Mouse (Mus musculus) neural tube, embryonic 13.5 days (tissue): ENCODE measurements at regions not wholly inside any gene's neighbourhood (a gene's known extent, or its start where the extent isn't known, plus 50 kb on each side); places are given as distances from the start of the nearest gene placed in this dataset.

Source experiments
- ATAC-seq: fragments of 200-750 bp; cut with Nextera tagmentation; 2 replicates; pipeline ENCODE4 v1.8.0; 2017; ENCODE audit warnings: low read depth, mild to moderate bottlenecking, moderate TSS enrichment, moderate library complexity
- H3K27ac ChIP-seq: fragments of 300-500 bp; sonication (generic); replicated peaks from 2 replicates; pipeline ENCODE4 v1.5.1; 2015; ENCODE audit warnings: moderate library complexity, mild to moderate bottlenecking, inconsistent platforms
- H3K27me3 ChIP-seq: fragments of 300-500 bp; sonication (generic); 2 replicates; pipeline ENCODE4 v1.6.1; 2015; ENCODE audit warnings: mild to moderate bottlenecking, inconsistent platforms
- H3K36me3 ChIP-seq: fragments of 300-500 bp; sonication (generic); 2 replicates; pipeline ENCODE4 v1.6.1; 2015; ENCODE audit warnings: mild to moderate bottlenecking, inconsistent platforms
- H3K4me1 ChIP-seq: fragments of 300-500 bp; sonication (generic); replicated peaks from 2 replicates; pipeline ENCODE4 v1.6.1; 2015; ENCODE audit warnings: inconsistent platforms
- H3K4me2 ChIP-seq: fragments of 300-500 bp; sonication (generic); 2 replicates; pipeline ENCODE4 v1.6.1; 2015; ENCODE audit warnings: inconsistent platforms, mild to moderate bottlenecking, moderate library complexity
- H3K4me3 ChIP-seq: fragments of 300-500 bp; sonication (generic); 2 replicates; pipeline ENCODE4 v1.5.1; 2015; ENCODE audit warnings: mild to moderate bottlenecking, inconsistent platforms
- H3K9ac ChIP-seq: fragments of 300-500 bp; sonication (generic); 2 replicates; pipeline ENCODE4 v1.6.1; 2015; ENCODE audit warnings: moderate library complexity, mild to moderate bottlenecking, inconsistent platforms
- H3K9me3 ChIP-seq: fragments of 300-500 bp; sonication (generic); 2 replicates; pipeline ENCODE4 v1.6.1; 2016; ENCODE audit warnings: inconsistent platforms
- WGBS: fragments of 180-500 bp; shearing (Covaris S2); methylation state at CpG from one replicate; pipeline ENCODE4 v1.1.7; 2015; 5-methylcytosine and 5-hydroxymethylcytosine counted together

GRCm38 (mm10) chr1:194224046-194224445 lies 394.0 kb upstream of the Plxna2 start:
- 50% methylated on average over 1 of the region's 1 CpGs for WGBS
- peaks cover 60% of the 10 kb centered on the region for H3K4me1 ChIP-seq
- peak overlapping the region; percentile 86 for H3K27ac ChIP-seq
- H3K9me3 ChIP-seq = no peaks in the 10 kb centered on the region
- H3K36me3 ChIP-seq = no peaks in the 10 kb centered on the region
- no peak overlapping the region for H3K9ac ChIP-seq
- H3K27me3 ChIP-seq = no peaks in the 10 kb centered on the region
- no peak overlapping the region for H3K4me3 ChIP-seq
- H3K4me2 ChIP-seq = no peak overlapping the region
- ATAC-seq = no peak

- H3K9ac ChIP-seq = no peak overlapping the region
- H3K9me3 ChIP-seq = no peaks in the 10 kb centered on the region
- H3K4me1 ChIP-seq = peaks cover 60% of the 10 kb centered on the region
- no peak overlapping the region for H3K4me2 ChIP-seq
- 17% methylated on average over 2 of the region's 2 CpGs for WGBS
- H3K27me3 ChIP-seq = no peaks in the 10 kb centered on the region
- H3K4me3 ChIP-seq = no peak overlapping the region
- no peaks in the 10 kb centered on the region for H3K36me3 ChIP-seq
- H3K27ac ChIP-seq = peak overlapping the region; percentile 86
- peak; percentile 54 for ATAC-seq
Measured at GRCm38 (mm10) chr1:194223610-194224009, 394.4 kb upstream of the Plxna2 start.

- 2% methylated on average over 9 of the region's 9 CpGs for whole genome bisulfite sequencing
- H3K27ac ChIP-seq = peak overlapping the region; percentile 86; the same call in 1 of the 2 replicates
- peaks cover 54% of the 10 kb centered on the region for H3K4me1 ChIP-seq
- peak; percentile 84 for ATAC-seq
- H3K36me3 ChIP-seq = no peaks in the 10 kb centered on the region
- H3K4me3 ChIP-seq = no peak overlapping the region
- no peaks in the 10 kb centered on the region for H3K27me3 ChIP-seq
- no peak overlapping the region for H3K4me2 ChIP-seq
- H3K9ac ChIP-seq = no peak overlapping the region
- no peaks in the 10 kb centered on the region for H3K9me3 ChIP-seq
Measured at GRCm38 (mm10) chr1:194223015-194223414, 395.0 kb upstream of the Plxna2 start.

GRCm38 (mm10) chr1:194208034-194209000 lies 409.7 kb upstream of the Plxna2 start:
- 22% methylated on average over 14 of the region's 14 CpGs for WGBS
- Histone ChIP-seq H3K9ac (peak overlapping the region; percentile 31; the same call in 1 of the 2 replicates), H3K4me1 (peaks cover 18% of the 10 kb centered on the region), H3K27ac (peak overlapping the region; percentile 82), H3K4me2 (peak overlapping the region; percentile 36), H3K4me3 (no peak overlapping the region), H3K9me3 (no peaks in the 10 kb centered on the region), H3K36me3 (no peaks in the 10 kb centered on the region), H3K27me3 (no peaks in the 10 kb centered on the region)
- peak; percentile 89 for ATAC-seq

- Histone ChIP-seq H3K27me3 (no peaks in the 10 kb centered on the region), H3K4me2 (no peak overlapping the region), H3K9me3 (no peaks in the 10 kb centered on the region), H3K9ac (no peak overlapping the region), H3K4me1 (no peaks in the 10 kb centered on the region; the same call in 1 of the 2 replicates), H3K36me3 (no peaks in the 10 kb centered on the region), H3K4me3 (no peak overlapping the region), H3K27ac (no peak overlapping the region)
- ATAC-seq = no peak
- 57% methylated on average over 2 of the region's 2 CpGs for WGBS
Measured at GRCm38 (mm10) chr1:194197516-194197915, 420.5 kb upstream of the Plxna2 start.

- Histone ChIP-seq H3K4me2 (no peak overlapping the region), H3K9me3 (no peaks in the 10 kb centered on the region), H3K4me1 (no peaks in the 10 kb centered on the region), H3K36me3 (no peaks in the 10 kb centered on the region), H3K9ac (no peak overlapping the region), H3K27ac (no peak overlapping the region), H3K4me3 (no peak overlapping the region), H3K27me3 (no peaks in the 10 kb centered on the region)
- ATAC-seq = no peak
- WGBS = 95% methylated on average over 2 of the region's 2 CpGs
Measured at GRCm38 (mm10) chr1:194182293-194182692, 435.7 kb upstream of the Plxna2 start.

- no peaks in the 10 kb centered on the region for H3K27me3 ChIP-seq
- no peak overlapping the region for H3K9ac ChIP-seq
- H3K9me3 ChIP-seq = no peaks in the 10 kb centered on the region
- no peak overlapping the region for H3K27ac ChIP-seq
- H3K4me3 ChIP-seq = no peak overlapping the region
- 42% methylated on average over 4 of the region's 4 CpGs for WGBS
- H3K36me3 ChIP-seq = no peaks in the 10 kb centered on the region
- no peak overlapping the region for H3K4me2 ChIP-seq
- H3K4me1 ChIP-seq = peaks cover 8% of the 10 kb centered on the region
- ATAC-seq = peak; percentile 38; the same call in 1 of the 2 replicates
Measured at GRCm38 (mm10) chr1:194161469-194161868, 456.5 kb upstream of the Plxna2 start.

GRCm38 (mm10) chr1:194160761-194161461 lies 457.1 kb upstream of the Plxna2 start:
- Histone ChIP-seq H3K9me3 (no peaks in the 10 kb centered on the region), H3K27me3 (no peaks in the 10 kb centered on the region), H3K36me3 (no peaks in the 10 kb centered on the region), H3K4me3 (no peak overlapping the region), H3K27ac (peak overlapping the region; percentile 81), H3K9ac (no peak overlapping the region), H3K4me1 (peaks cover 8% of the 10 kb centered on the region), H3K4me2 (0 out of 2 replicates have a peak overlapping the region, but pooled peaks have one; percentile 9)
- ATAC-seq = peak; percentile 86
- WGBS = 18% methylated on average over 8 of the region's 8 CpGs

GRCm38 (mm10) chr1:194157268-194157667 lies 460.8 kb upstream of the Plxna2 start:
- Histone ChIP-seq H3K27ac (no peak overlapping the region), H3K36me3 (no peaks in the 10 kb centered on the region), H3K4me3 (no peak overlapping the region), H3K9ac (no peak overlapping the region), H3K9me3 (no peaks in the 10 kb centered on the region), H3K27me3 (no peaks in the 10 kb centered on the region), H3K4me1 (peaks cover 8% of the 10 kb centered on the region), H3K4me2 (no peak overlapping the region)
- 90% methylated on average over 6 of the region's 6 CpGs for WGBS
- no peak for ATAC-seq

GRCm38 (mm10) chr1:194148416-194149364 lies 469.3 kb upstream of the Plxna2 start:
- 25% methylated on average over 11 of the region's 11 CpGs for WGBS
- Histone ChIP-seq H3K36me3 (no peaks in the 10 kb centered on the region), H3K27ac (peak overlapping the region; percentile 67), H3K4me3 (no peak overlapping the region), H3K4me2 (peak overlapping the region; percentile 20), H3K4me1 (peaks cover 15% of the 10 kb centered on the region), H3K9me3 (no peaks in the 10 kb centered on the region), H3K9ac (no peak overlapping the region), H3K27me3 (no peaks in the 10 kb centered on the region)
- peak; percentile 50; the same call in 1 of the 2 replicates for ATAC-seq

GRCm38 (mm10) chr1:194117631-194118360 lies 500.2 kb upstream of the Plxna2 start:
- Histone ChIP-seq H3K9me3 (no peaks in the 10 kb centered on the region), H3K27me3 (no peaks in the 10 kb centered on the region), H3K9ac (no peak overlapping the region), H3K4me3 (no peak overlapping the region), H3K36me3 (no peaks in the 10 kb centered on the region), H3K4me1 (peaks cover 3% of the 10 kb centered on the region; the same call in 1 of the 2 replicates), H3K27ac (no peak overlapping the region), H3K4me2 (no peak overlapping the region)
- WGBS = 73% methylated on average over 4 of the region's 4 CpGs
- ATAC-seq = no peak
